Comparison of ENCODE assay signal across 13 mouse cellular contexts in genomic region chr13:24515101-24515675, GRCm38 (mm10).
DNase-seq lines count a peak whose midpoint lies in the region; ATAC-seq lines count a peak whose summit lies in the region.
"Had no signal": no experiment of that assay in that cellular context is flagged by ENCODE, and none has a peak within 500 bp of the region (broad histone marks: within the 10 kb centered on the region; RNA-seq: fewer than 3 reads in every experiment).

No protein-coding gene starts in this region.

- no peak overlapping the region for H3K4me2 ChIP-seq in forebrain, embryonic 16.5 days (ENCODE audit: low read length)
- H3K4me2 ChIP-seq: limb, embryonic 12.5 days had no signal

- no peak overlapping the region for H3K4me3 ChIP-seq in forebrain, embryonic 16.5 days (replicated peaks; ENCODE audit: low read length)
- H3K4me3 ChIP-seq: limb, embryonic 12.5 days had no signal

- H3K9ac ChIP-seq in forebrain, embryonic 16.5 days (replicated peaks; ENCODE audit: low read depth, low read length): no peak overlapping the region
- H3K9ac ChIP-seq: limb, embryonic 12.5 days had no signal

- no peaks in the 10 kb centered on the region for H3K9me3 ChIP-seq in forebrain, embryonic 16.5 days (ENCODE audit: control insufficient read depth, low read length)
- H3K9me3 ChIP-seq: limb, embryonic 12.5 days had no signal

- H3K27ac ChIP-seq in forebrain, embryonic 16.5 days (ENCODE audit: low read length): no peak overlapping the region
- H3K27ac ChIP-seq: limb, embryonic 12.5 days had no signal

- no peaks in the 10 kb centered on the region for H3K4me1 ChIP-seq in forebrain, embryonic 16.5 days (replicated peaks; ENCODE audit: control insufficient read depth, insufficient read depth, low read length)
- H3K4me1 ChIP-seq: limb, embryonic 12.5 days had no signal

- DNase-seq in R1 (ENCODE audit: low read depth, low spot score) (peak; percentile 32), liver (peak; percentile 75), adipocyte (ENCODE audit: low spot score) (no peak)
- DNase-seq in kidney, postnatal 14 days: no peak
- DNase-seq: adrenal gland, postnatal 36 days; cerebellum, adult 2 months; heart, postnatal 36 days; lung, postnatal 14 days had no signal

- no peaks in the 10 kb centered on the region for H3K27me3 ChIP-seq in forebrain, embryonic 16.5 days (replicated peaks; ENCODE audit: control insufficient read depth, insufficient read depth, low read length)

- peak; percentile 72 for ATAC-seq in CD4-positive, CD25-positive, alpha-beta regulatory T cell, adult 4 months
- ATAC-seq in monocyte, adult 5-6 weeks (replicated peaks; ENCODE audit: insufficient number of reproducible peaks, low FRiP score, low TSS enrichment, poor library complexity, severe bottlenecking): peak; percentile 29; the same call in 1 of the 2 replicates
- ATAC-seq in forebrain, embryonic 16.5 days: no peak
- ATAC-seq: intestine, embryonic 16.5 days had no signal

- WGBS in forebrain, embryonic 16.5 days: 52% methylated on average over 6 of the region's 6 CpGs

- no peaks in the 10 kb centered on the region for H3K36me3 ChIP-seq in forebrain, embryonic 16.5 days (ENCODE audit: control insufficient read depth, insufficient read depth)
- H3K36me3 ChIP-seq: limb, embryonic 12.5 days had no signal

Comparison
In these comparisons a context has a peak if more than half of its experiments do, and no peak if none do; other contexts are left out.
1. DNase-seq: peak in R1 (single experiment) and liver (single experiment); none in kidney, postnatal 14 days (single experiment) and adipocyte (single experiment).